Mouse (Mus musculus) limb, embryonic 11.5 days (tissue): ENCODE results near the gene Yipf3. TPM values are rescaled to one million over a fixed set of nuclear protein-coding genes. Genes with fewer than 3 reads are reported as not detected.

ENCODE experiments used
- ATAC-seq: fragments of 200-750 bp; cut with Nextera tagmentation; 2 replicates; pipeline ENCODE4 v1.8.0; 2017; ENCODE audit warnings: low read depth; ENCODE audit not compliant: insufficient number of reproducible peaks, low FRiP score, low TSS enrichment
- DNase-seq: peaks from one replicate; pipeline ENCODE4 v3.0.0-alpha.2; 2015; ENCODE audit warnings: low spot score
- H3K27ac ChIP-seq: fragments of 300-500 bp; sonication (generic); replicated peaks from 2 replicates; pipeline ENCODE4 v1.5.1; 2014; ENCODE audit warnings: low read depth, mild to moderate bottlenecking, low read length
- H3K27me3 ChIP-seq: fragments of 300-500 bp; sonication (generic); 2 replicates; pipeline ENCODE4 v1.6.1; 2014; ENCODE audit warnings: mild to moderate bottlenecking, low read length, mixed read lengths; ENCODE audit not compliant: control insufficient read depth, insufficient read depth
- H3K36me3 ChIP-seq: fragments of 300-500 bp; sonication (generic); 2 replicates; pipeline ENCODE4 v1.6.1; 2014; ENCODE audit warnings: mild to moderate bottlenecking, low read length, moderate library complexity, mixed read lengths; ENCODE audit not compliant: control insufficient read depth, insufficient read depth
- H3K4me1 ChIP-seq: fragments of 300-500 bp; sonication (generic); 2 replicates; pipeline ENCODE4 v1.6.1; 2014; ENCODE audit warnings: low read length, mixed read lengths; ENCODE audit not compliant: control insufficient read depth, insufficient read depth
- H3K4me2 ChIP-seq: fragments of 300-500 bp; sonication (generic); 2 replicates; pipeline ENCODE4 v1.6.1; 2014; ENCODE audit warnings: low read depth, mild to moderate bottlenecking, moderate library complexity; ENCODE audit not compliant: severe bottlenecking
- H3K4me3 ChIP-seq: fragments of 300-500 bp; sonication (generic); 2 replicates; pipeline ENCODE4 v1.5.1; 2014; ENCODE audit warnings: low read depth, low read length
- H3K9ac ChIP-seq: fragments of 300-500 bp; sonication (generic); 2 replicates; pipeline ENCODE4 v1.6.1; 2014; ENCODE audit warnings: mild to moderate bottlenecking, low read length
- H3K9me3 ChIP-seq: fragments of 300-500 bp; sonication (generic); 2 replicates; pipeline ENCODE4 v1.6.1; 2016; ENCODE audit warnings: low read length; ENCODE audit not compliant: control insufficient read depth
- WGBS: fragments of 180-500 bp; shearing (Covaris S2); extraction: QIAGEN DNeasy Blood & Tissue Kit; methylation state at CpG from one replicate; pipeline ENCODE4 v1.1.7; 2014; 5-methylcytosine and 5-hydroxymethylcytosine counted together
- microRNA counts: library from miRNA; unstranded; fragments of <30 nt; microRNA quantifications from one replicate; lab custom pipeline; 2016
- microRNA-seq: library from miRNA; unstranded; fragments of <30 nt; microRNA quantifications from one replicate; pipeline ENCODE4, GENCODE M21; 2016
- polyA plus RNA-seq: library from polyadenylated mRNA; unstranded; fragments of >200 nt; fragmentation: Nextera tagmentation; extraction: Ambion mirVana; gene quantifications from 2 replicates; pipeline ENCODE4 v1.2.1, GENCODE M21; 2014

Yipf3 gene
- polyA plus RNA-seq, 1 experiment from 2014 or later, result 76.9 TPM

- no peaks in the 10 kb centered on the region for H3K36me3 ChIP-seq
- DNase-seq (peak; percentile 96), ATAC-seq (peak; percentile 77)
- no peaks in the 10 kb centered on the region for H3K9me3 ChIP-seq
- peaks cover 42% of the 10 kb centered on the region for H3K27me3 ChIP-seq
- peak overlapping the region; percentile 100 for H3K4me2 ChIP-seq
- H3K9ac ChIP-seq, result peak overlapping the region; percentile 47
- peaks cover 9% of the 10 kb centered on the region; the same call in 1 of the 2 replicates for H3K4me1 ChIP-seq
- H3K4me3 ChIP-seq, result peak overlapping the region; percentile 57
- WGBS, result under 1% methylated on average over 48 of the region's 48 CpGs
- H3K27ac ChIP-seq, result no peak overlapping the region
Measured at GRCm38 (mm10) chr17:46298220-46298913, 50.5 kb downstream of the Yipf3 start.

GRCm38 (mm10) chr17:46301892-46302291 lies 54.0 kb downstream of the Yipf3 start:
- Histone ChIP-seq H3K9ac (no peak overlapping the region), H3K4me3 (no peak overlapping the region), H3K27ac (no peak overlapping the region), H3K9me3 (no peaks in the 10 kb centered on the region), H3K4me1 (peaks cover 9% of the 10 kb centered on the region; the same call in 1 of the 2 replicates), H3K36me3 (no peaks in the 10 kb centered on the region), H3K4me2 (no peak overlapping the region), H3K27me3 (peaks cover 19% of the 10 kb centered on the region)
- ATAC-seq, result no peak
- 81% methylated on average over 12 of the region's 12 CpGs for WGBS
- no peak for DNase-seq

MicroRNA genes within 50 kb of the gene (microRNA counts, 519-probe panel; counts per million panel counts)
- microRNA mmu-miR-693-3p (lab: Ali Mortazavi, UCI) (not detected), microRNA mmu-miR-693-5p (lab: Ali Mortazavi, UCI) (not detected)

Small RNA genes within 50 kb of the gene (microRNA-seq; reads per million reads assigned to microRNA genes)
- 0.92 reads per million for gene Mir693

Other genes with a start within 250 kb of the Yipf3 start
- 3.3 and 4.0 TPM in 2 replicates for gene Vegfa, start 215.7 kb upstream of the Yipf3 start, polyA plus RNA-seq
- gene Mrps18a, start 137.1 kb upstream of the Yipf3 start, polyA plus RNA-seq, result 152 and 165 TPM in 2 replicates
- 12.1 and 13.1 TPM in 2 replicates for gene Rsph9, start 103.9 kb upstream of the Yipf3 start, polyA plus RNA-seq
- gene Mad2l1bp, start 94.5 kb upstream of the Yipf3 start, polyA plus RNA-seq, result 34.9 and 39.7 TPM in 2 replicates
- 29.4 and 30.1 TPM in 2 replicates for gene Gtpbp2, start 87.0 kb upstream of the Yipf3 start, polyA plus RNA-seq
- 10.3 and 13.6 TPM in 2 replicates for gene Polh, start 45.4 kb upstream of the Yipf3 start, polyA plus RNA-seq
- gene Xpo5, start 45.3 kb upstream of the Yipf3 start, polyA plus RNA-seq, result 73.0 and 73.8 TPM in 2 replicates
- 123 and 124 TPM in 2 replicates for gene Polr1c, start within 50 bp of the Yipf3 start, polyA plus RNA-seq
- gene Lrrc73, start 5.5 kb downstream of the Yipf3 start, polyA plus RNA-seq, result 0.69 and 0.72 TPM in 2 replicates
- gene Tjap1, start 34.9 kb downstream of the Yipf3 start, polyA plus RNA-seq, result 53.1 and 54.3 TPM in 2 replicates
- 1.1 and 1.3 TPM in 2 replicates for gene Dlk2, start 49.3 kb downstream of the Yipf3 start, polyA plus RNA-seq
- gene Abcc10, start 80.3 kb downstream of the Yipf3 start, polyA plus RNA-seq, result 5.0 and 5.8 TPM in 2 replicates
- gene Zfp318, start 135.7 kb downstream of the Yipf3 start, polyA plus RNA-seq, result 16.1 and 17.0 TPM in 2 replicates
- gene Crip3, start 180.8 kb downstream of the Yipf3 start, polyA plus RNA-seq, result 0.31 TPM in 1 of 2 replicates, not detected in the other
- gene Slc22a7, start 190.4 kb downstream of the Yipf3 start, polyA plus RNA-seq, result not detected in 2 replicates
- gene Ttbk1, start 239.6 kb downstream of the Yipf3 start, polyA plus RNA-seq, result 0.27 and 0.58 TPM in 2 replicates
- gene Dnph1, start 248.6 kb downstream of the Yipf3 start, polyA plus RNA-seq, result 59.7 and 62.3 TPM in 2 replicates